Mouse (Mus musculus) liver, embryonic 14.5 days (tissue): ENCODE measurements around the gene Rasip1.

Experiments used
- CTCF ChIP-seq: IDR thresholded peaks from 2 replicates; pipeline ENCODE4 v1.5.1; 2016; ENCODE audit warnings: antibody characterized with exemption, low read depth, control low read depth
- EP300 ChIP-seq: IDR thresholded peaks from 2 replicates; pipeline ENCODE4 v1.6.1; 2016; ENCODE audit warnings: antibody characterized with exemption, low read depth

GRCm38 (mm10) chr7:45595176-45595575 is 32.1 kb upstream of the Rasip1 start:
- no peak for TF ChIP-seq CTCF
- TF ChIP-seq EP300 = no peak
